Mouse (Mus musculus) CH12.LX (cell line): Measurements from ENCODE around the gene Eif4g2.

ENCODE experiments used
- MAX ChIP-seq: IDR thresholded peaks from 2 replicates; pipeline ENCODE4 v1.6.1; 2011; ENCODE audit warnings: low read length, improper control_type of control experiment
- MEF2A ChIP-seq: IDR thresholded peaks from 2 replicates; pipeline ENCODE4 v1.6.1; 2014; ENCODE audit warnings: low read depth, mild to moderate bottlenecking, inconsistent platforms, low read length, improper control_type of control experiment, borderline replicate concordance
- ZC3H11A ChIP-seq: IDR thresholded peaks from 2 replicates; pipeline ENCODE4 v1.6.1; 2012; ENCODE audit warnings: low read depth, mild to moderate bottlenecking, inconsistent platforms, low read length, improper control_type of control experiment

- TF ChIP-seq MAX (no peak), MEF2A (no peak), ZC3H11A (no peak)
These were observed 33.9 kb downstream of the Eif4g2 start for GRCm38 (mm10) chr7:111048920-111049319.
